Mouse (Mus musculus) G1E (cell line): ENCODE measurements around the gene Mical3.

Experiments
- CTCF ChIP-seq: IDR thresholded peaks from 2 replicates; pipeline ENCODE4 v1.5.1; 2012; ENCODE audit warnings: low read depth, low read length, inconsistent platforms, mixed read lengths
- GATA1 ChIP-seq: IDR thresholded peaks from 2 replicates; pipeline ENCODE4 v1.6.1; 2012; ENCODE audit warnings: borderline replicate concordance, low read length, inconsistent platforms, mixed read lengths
- GATA2 ChIP-seq: IDR thresholded peaks from 2 replicates; pipeline ENCODE4 v1.6.1; 2012; ENCODE audit warnings: low read depth, low read length, inconsistent platforms, borderline replicate concordance
- POLR2AphosphoS5 ChIP-seq: IDR thresholded peaks from 2 replicates; pipeline ENCODE4 v1.6.1; 2012; ENCODE audit warnings: low read depth, low read length, inconsistent platforms; ENCODE audit not compliant: insufficient replicate concordance
- TAL1 ChIP-seq: conservative IDR thresholded peaks from 2 replicates; pipeline ENCODE4 v1.6.1; 2012; ENCODE audit warnings: low read depth, low read length, inconsistent platforms, mixed read lengths

DNA sequence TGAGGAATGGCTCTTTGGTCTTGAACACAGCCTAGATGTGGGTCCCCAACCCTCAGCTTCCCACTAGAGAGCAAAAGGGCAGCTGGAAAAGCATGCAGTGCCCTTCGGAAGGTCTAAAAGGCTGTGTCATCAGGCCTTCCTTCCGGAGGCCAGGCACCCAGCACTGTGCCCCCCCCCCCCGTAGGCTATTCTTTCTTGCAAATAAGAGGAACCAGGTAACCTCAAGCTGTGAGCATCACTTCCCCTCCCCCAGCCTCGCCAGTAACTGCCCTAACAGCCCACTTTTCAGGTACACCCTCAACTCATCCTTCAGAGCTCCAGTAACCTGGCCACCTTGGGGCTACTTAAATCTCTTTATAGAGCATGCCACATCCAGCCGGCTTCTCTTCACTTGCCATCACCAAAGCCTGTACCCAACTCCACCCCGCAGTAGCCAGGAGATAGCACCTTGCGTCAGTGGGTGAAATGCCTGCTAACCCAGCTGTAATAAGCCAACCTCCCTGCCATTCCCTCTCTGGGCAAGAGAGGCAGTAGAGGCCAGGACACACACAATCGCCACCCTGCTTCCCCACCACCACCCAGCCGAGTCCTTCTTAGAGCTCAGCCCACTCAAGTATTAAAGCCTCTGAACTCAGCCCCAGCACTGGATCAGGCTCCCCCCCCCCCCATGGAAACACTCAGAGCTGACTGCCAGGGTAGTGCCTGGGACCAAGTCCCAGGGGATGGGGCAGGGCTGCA, 215.7 kb downstream of the Mical3 start:
- TF ChIP-seq CTCF (no peak), POLR2AphosphoS5 (no peak), TAL1 (no peak), GATA2 (no peak), GATA1 (no peak)
